Mouse (Mus musculus) gastrocnemius, postnatal 4 days (tissue): ENCODE measurements around the gene 1700029H14Rik. TPM values are rescaled to one million over a fixed set of nuclear protein-coding genes. Genes with fewer than 3 reads are reported as not detected.

Source experiments
- DNase-seq, 2 experiments: peaks; one replicate each; pipeline ENCODE4 v3.0.0; 2021 to 2022; ENCODE audit warnings: low spot score in 2 of 2, mixed read lengths in 2 of 2
- total RNA-seq, 2 experiments: library from RNA; stranded (reverse); gene quantifications; 2 replicates each; pipeline ENCODE4 v1.2.3; 2021

Gene 1700029H14Rik
- total RNA-seq, 2 experiments from 2014 or later, result 0.26 TPM; not detected in 1

GRCm38 (mm10) chr8:13546421-13546820, 15.8 kb downstream of the 1700029H14Rik start:
- DNase-seq, result no peak

GRCm38 (mm10) chr8:13541526-13541925, 20.7 kb downstream of the 1700029H14Rik start:
- DNase-seq, result no peak

- DNase-seq, result no peak
Observed at GRCm38 (mm10) chr8:13540122-13540521, 22.1 kb downstream of the 1700029H14Rik start.

GRCm38 (mm10) chr8:13538821-13539220, 23.4 kb downstream of the 1700029H14Rik start:
- DNase-seq, result peak in 1 of 2 experiments; percentile 55

- DNase-seq, result no peak
Observed at GRCm38 (mm10) chr8:13537102-13537501, 25.2 kb downstream of the 1700029H14Rik start.

GRCm38 (mm10) chr8:13533123-13533522, 29.1 kb downstream of the 1700029H14Rik start:
- no peak for DNase-seq

GRCm38 (mm10) chr8:13531602-13532171, 30.6 kb downstream of the 1700029H14Rik start:
- DNase-seq, result no peak

GRCm38 (mm10) chr8:13530941-13531340, 31.3 kb downstream of the 1700029H14Rik start:
- peak; percentile 48 to 86 for DNase-seq

GRCm38 (mm10) chr8:13530401-13530800, 31.9 kb downstream of the 1700029H14Rik start:
- DNase-seq, result no peak

GRCm38 (mm10) chr8:13529891-13530316, 32.4 kb downstream of the 1700029H14Rik start:
- peak; percentile 74 to 85 for DNase-seq

GRCm38 (mm10) chr8:13529011-13529840, 33.0 kb downstream of the 1700029H14Rik start:
- DNase-seq, result peak in 1 of 2 experiments; percentile 37

- no peak for DNase-seq
Observed at GRCm38 (mm10) chr8:13521392-13521791, 40.9 kb downstream of the 1700029H14Rik start.

- no peak for DNase-seq
Observed at GRCm38 (mm10) chr8:13520349-13520748, 41.9 kb downstream of the 1700029H14Rik start.

- DNase-seq, result no peak
Observed at GRCm38 (mm10) chr8:13519503-13519902, 42.8 kb downstream of the 1700029H14Rik start.

GRCm38 (mm10) chr8:13517284-13517781, 44.9 kb downstream of the 1700029H14Rik start:
- no peak for DNase-seq

- DNase-seq, result no peak
Observed at GRCm38 (mm10) chr8:13516728-13517127, 45.5 kb downstream of the 1700029H14Rik start.

GRCm38 (mm10) chr8:13516011-13516442, 46.2 kb downstream of the 1700029H14Rik start:
- peak in 1 of 2 experiments; percentile 17 for DNase-seq

GRCm38 (mm10) chr8:13513556-13514370, 48.5 kb downstream of the 1700029H14Rik start:
- DNase-seq, result no peak

GRCm38 (mm10) chr8:13512677-13513076, 49.6 kb downstream of the 1700029H14Rik start:
- no peak for DNase-seq

GRCm38 (mm10) chr8:13512016-13512415, 50.2 kb downstream of the 1700029H14Rik start:
- DNase-seq, result no peak

- no peak for DNase-seq
Observed at GRCm38 (mm10) chr8:13507284-13507937, 54.9 kb downstream of the 1700029H14Rik start.
